Mouse (Mus musculus) heart, embryonic 13.5 days (tissue): Measurements from ENCODE around the gene Pcgf2. TPM values are rescaled to one million over a fixed set of nuclear protein-coding genes. Genes with fewer than 3 reads are reported as not detected.

Source experiments
- ATAC-seq: fragments of 200-750 bp; cut with Nextera tagmentation; 2 replicates; pipeline ENCODE4 v1.8.0; 2017; ENCODE audit warnings: moderate TSS enrichment; ENCODE audit not compliant: insufficient number of reproducible peaks, low FRiP score, low TSS enrichment; ENCODE audit errors: extremely low read depth
- H3K27ac ChIP-seq: fragments of 300-500 bp; sonication (generic); replicated peaks from 2 replicates; pipeline ENCODE4 v1.5.1; 2015; ENCODE audit warnings: moderate library complexity, mild to moderate bottlenecking, inconsistent platforms
- H3K27me3 ChIP-seq: fragments of 300-500 bp; sonication (generic); replicated peaks from 2 replicates; pipeline ENCODE4 v1.6.1; 2015; ENCODE audit warnings: mild to moderate bottlenecking, inconsistent platforms
- H3K36me3 ChIP-seq: fragments of 300-500 bp; sonication (generic); 2 replicates; pipeline ENCODE4 v1.6.1; 2015; ENCODE audit warnings: mild to moderate bottlenecking, inconsistent platforms
- H3K4me1 ChIP-seq: fragments of 300-500 bp; sonication (generic); 2 replicates; pipeline ENCODE4 v1.6.1; 2015; ENCODE audit warnings: inconsistent platforms
- H3K4me2 ChIP-seq: fragments of 300-500 bp; sonication (generic); 2 replicates; pipeline ENCODE4 v1.6.1; 2015; ENCODE audit warnings: inconsistent platforms, mild to moderate bottlenecking, moderate library complexity
- H3K4me3 ChIP-seq: fragments of 300-500 bp; sonication (generic); 2 replicates; pipeline ENCODE4 v1.5.1; 2015; ENCODE audit warnings: moderate library complexity, mild to moderate bottlenecking, inconsistent platforms
- H3K9ac ChIP-seq: fragments of 300-500 bp; sonication (generic); 2 replicates; pipeline ENCODE4 v1.6.1; 2015; ENCODE audit warnings: inconsistent platforms, mild to moderate bottlenecking, moderate library complexity
- H3K9me3 ChIP-seq: fragments of 300-500 bp; sonication (generic); 2 replicates; pipeline ENCODE4 v1.6.1; 2016; ENCODE audit warnings: inconsistent platforms
- WGBS: fragments of 180-500 bp; shearing (Covaris S2); methylation state at CpG from one replicate; pipeline ENCODE4 v1.1.7; 2015; ENCODE audit warnings: mixed read lengths; 5-methylcytosine and 5-hydroxymethylcytosine counted together
- polyA plus RNA-seq: library from polyadenylated mRNA; unstranded; fragments of >200 nt; fragmentation: Nextera tagmentation; extraction: Ambion mirVana; gene quantifications from 2 replicates; pipeline ENCODE4 v1.2.1, GENCODE M21; 2015

Gene Pcgf2
- 10.5 and 11.0 TPM in 2 replicates for polyA plus RNA-seq

DNA sequence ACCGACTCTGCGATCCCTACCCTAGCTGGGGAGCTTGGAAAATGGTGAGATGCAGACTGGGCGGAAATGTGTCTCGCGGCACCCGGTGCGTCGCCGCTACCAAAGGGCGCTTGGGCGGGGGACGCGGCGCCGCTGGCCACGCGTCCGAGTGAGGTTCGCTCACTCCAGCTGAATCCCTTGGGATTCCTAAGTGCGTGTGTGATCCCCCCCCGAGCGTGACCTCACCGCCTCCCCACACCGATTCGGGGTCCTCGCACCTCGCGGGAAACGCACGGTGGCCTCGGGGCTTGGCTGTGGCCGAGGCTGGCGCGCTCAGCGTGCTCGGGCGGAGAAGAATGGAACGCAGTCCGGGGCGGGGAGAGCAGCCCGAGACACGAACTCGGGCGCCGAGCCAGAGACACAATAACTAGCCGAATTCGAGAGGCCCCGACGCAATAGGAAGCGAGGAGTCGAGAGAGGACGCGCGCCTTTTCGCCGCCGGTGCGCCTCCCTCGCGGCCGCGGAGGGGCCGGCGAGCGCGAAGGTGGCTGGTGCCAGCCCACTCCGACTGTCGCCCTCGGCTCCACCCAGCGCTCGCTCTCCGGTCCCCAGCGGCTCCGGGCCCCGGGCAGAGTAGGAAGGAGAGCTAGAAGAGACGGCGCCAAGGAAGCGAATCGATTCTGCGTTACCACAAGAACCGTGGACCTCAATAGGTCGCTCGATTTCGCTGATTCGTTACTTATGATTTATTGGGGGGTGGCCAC, at the start of gene Pcgf2:
Gene Pcgf2, minus strand, starts transcription at position 495 of the 743 bp plus-strand sequence.
- peaks cover 61% of the 10 kb centered on the region for H3K4me1 ChIP-seq
- H3K9me3 ChIP-seq = no peaks in the 10 kb centered on the region
- peak within 1 kb of the TSS; percentile 98 for H3K9ac ChIP-seq
- no peak for ATAC-seq
- H3K27ac ChIP-seq = peak within 1 kb of the TSS; percentile 99
- H3K4me3 ChIP-seq = peak within 1 kb of the TSS; percentile 96
- H3K36me3 ChIP-seq = peaks cover 11% of the 10 kb centered on the region
- H3K27me3 ChIP-seq = no peaks in the 10 kb centered on the region
- peak within 1 kb of the TSS; percentile 97 for H3K4me2 ChIP-seq
- WGBS = under 1% methylated on average over 85 of the region's 85 CpGs

- Histone ChIP-seq H3K27me3 (no peaks in the 10 kb centered on the region), H3K27ac (no peak overlapping the region), H3K4me1 (peaks cover 6% of the 10 kb centered on the region), H3K36me3 (peaks cover 75% of the 10 kb centered on the region), H3K4me2 (no peak overlapping the region), H3K9ac (no peak overlapping the region), H3K4me3 (no peak overlapping the region), H3K9me3 (no peaks in the 10 kb centered on the region)
- WGBS = 82% methylated on average over 5 of the region's 5 CpGs
- no peak for ATAC-seq
These were observed 48.2 kb upstream of the Pcgf2 start for GRCm38 (mm10) chr11:97748496-97748895.

GRCm38 (mm10) chr11:97747773-97748172, 47.5 kb upstream of the Pcgf2 start:
- peaks cover 68% of the 10 kb centered on the region for H3K36me3 ChIP-seq

DNA sequence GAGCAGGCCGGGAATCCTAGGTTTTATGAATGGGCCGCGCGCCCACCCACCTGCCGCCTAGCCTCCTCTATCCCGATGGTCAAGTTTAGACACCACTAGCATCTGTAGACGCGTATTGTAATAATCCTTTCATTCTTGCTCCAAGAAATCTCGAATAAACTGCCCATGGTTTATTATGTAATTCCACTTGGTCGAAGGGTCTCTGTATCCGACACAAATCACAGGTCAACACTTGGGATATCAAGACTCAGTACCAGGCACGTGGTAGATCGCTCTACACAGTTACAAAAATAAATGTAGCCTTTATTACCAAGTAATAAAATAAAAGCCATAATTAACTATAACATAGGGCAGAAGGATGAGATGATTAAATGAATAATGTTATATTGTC, 45.0 kb upstream of the Pcgf2 start:
- WGBS = 9% methylated on average over 13 of the region's 13 CpGs

More at GRCm38 (mm10) chr11:97747773-97748172, 47.5 kb upstream of the Pcgf2 start:
- Histone ChIP-seq H3K9me3 (no peaks in the 10 kb centered on the region), H3K4me2 (no peak overlapping the region), H3K4me1 (peaks cover 14% of the 10 kb centered on the region), H3K27ac (no peak overlapping the region), H3K9ac (no peak overlapping the region), H3K27me3 (no peaks in the 10 kb centered on the region), H3K4me3 (no peak overlapping the region)
- 93% methylated on average over 8 of the region's 8 CpGs for WGBS
- ATAC-seq = no peak

GRCm38 (mm10) chr11:97744718-97745330, 44.5 kb upstream of the Pcgf2 start:
- peaks cover 31% of the 10 kb centered on the region for H3K4me1 ChIP-seq
- peak overlapping the region; percentile 92 for H3K4me2 ChIP-seq
- under 1% methylated on average over 29 of the region's 57 CpGs for WGBS
- H3K9ac ChIP-seq = peak overlapping the region; percentile 94
- peak; percentile 89 for ATAC-seq
- peak overlapping the region; percentile 95 for H3K27ac ChIP-seq
- peak overlapping the region; percentile 88 for H3K4me3 ChIP-seq
- H3K9me3 ChIP-seq = no peaks in the 10 kb centered on the region
- peaks cover 45% of the 10 kb centered on the region for H3K36me3 ChIP-seq
- no peaks in the 10 kb centered on the region for H3K27me3 ChIP-seq

More for the DNA sequence above, 45.0 kb upstream of the Pcgf2 start:
- peak overlapping the region; percentile 94; the same call in 1 of the 2 replicates for H3K9ac ChIP-seq
- peak overlapping the region; percentile 66 for H3K4me2 ChIP-seq
- H3K9me3 ChIP-seq = no peaks in the 10 kb centered on the region
- peaks cover 50% of the 10 kb centered on the region for H3K36me3 ChIP-seq
- peak overlapping the region; percentile 88 for H3K4me3 ChIP-seq
- H3K27ac ChIP-seq = no peak overlapping the region
- H3K4me1 ChIP-seq = peaks cover 26% of the 10 kb centered on the region
- ATAC-seq = no peak
- no peaks in the 10 kb centered on the region for H3K27me3 ChIP-seq

- ATAC-seq = peak; percentile 62
- 0 out of 2 replicates have a peak, but pooled peaks cover under 1% of the 10 kb centered on the region for H3K9me3 ChIP-seq
- H3K27ac ChIP-seq = peak within 1 kb of the TSS; percentile 95
These were observed 43.9 kb upstream of the Pcgf2 start, which contains the start of gene Pip4k2b for GRCm38 (mm10) chr11:97744063-97744717. Gene Pip4k2b (minus strand): TSS chr11:97744704.

GRCm38 (mm10) chr11:97743423-97743822, 43.1 kb upstream of the Pcgf2 start:
- H3K36me3 ChIP-seq = peaks cover 36% of the 10 kb centered on the region
- WGBS = 33% methylated on average over 9 of the region's 9 CpGs
- no peak for ATAC-seq
- H3K4me3 ChIP-seq = peak overlapping the region; percentile 88
- H3K27me3 ChIP-seq = no peaks in the 10 kb centered on the region
- H3K9ac ChIP-seq = peak overlapping the region; percentile 94
- H3K4me1 ChIP-seq = peaks cover 31% of the 10 kb centered on the region
- peak overlapping the region; percentile 92 for H3K4me2 ChIP-seq
- H3K27ac ChIP-seq = peak overlapping the region; percentile 95; the same call in 1 of the 2 replicates
- 0 out of 2 replicates have a peak, but pooled peaks cover 2% of the 10 kb centered on the region for H3K9me3 ChIP-seq

More at GRCm38 (mm10) chr11:97744063-97744717, 43.9 kb upstream of the Pcgf2 start, which contains the start of gene Pip4k2b:
- Histone ChIP-seq H3K4me3 (peak within 1 kb of the TSS; percentile 88), H3K9ac (peak within 1 kb of the TSS; percentile 94), H3K4me1 (peaks cover 31% of the 10 kb centered on the region), H3K4me2 (peak within 1 kb of the TSS; percentile 92), H3K27me3 (no peaks in the 10 kb centered on the region), H3K36me3 (peaks cover 42% of the 10 kb centered on the region)
- WGBS = under 1% methylated on average over 54 of the region's 63 CpGs

GRCm38 (mm10) chr11:97742591-97742990, 42.3 kb upstream of the Pcgf2 start:
- H3K27ac ChIP-seq = no peak overlapping the region
- H3K27me3 ChIP-seq = no peaks in the 10 kb centered on the region
- H3K4me2 ChIP-seq = peak overlapping the region; percentile 92
- peak overlapping the region; percentile 88; the same call in 1 of the 2 replicates for H3K4me3 ChIP-seq
- 80% methylated on average over 9 of the region's 9 CpGs for WGBS
- ATAC-seq = no peak
- peaks cover 28% of the 10 kb centered on the region for H3K36me3 ChIP-seq
- peaks cover 31% of the 10 kb centered on the region for H3K4me1 ChIP-seq
- H3K9ac ChIP-seq = peak overlapping the region; percentile 94
- H3K9me3 ChIP-seq = 0 out of 2 replicates have a peak, but pooled peaks cover 2% of the 10 kb centered on the region

- no peak overlapping the region for H3K4me3 ChIP-seq
- H3K27ac ChIP-seq = no peak overlapping the region
- peaks cover 23% of the 10 kb centered on the region for H3K36me3 ChIP-seq
- 87% methylated on average over 5 of the region's 5 CpGs for WGBS
- no peaks in the 10 kb centered on the region for H3K27me3 ChIP-seq
- H3K9me3 ChIP-seq = 0 out of 2 replicates have a peak, but pooled peaks cover 2% of the 10 kb centered on the region
- ATAC-seq = no peak
- peak overlapping the region; percentile 92 for H3K4me2 ChIP-seq
- peak overlapping the region; percentile 94; the same call in 1 of the 2 replicates for H3K9ac ChIP-seq
- H3K4me1 ChIP-seq = peaks cover 31% of the 10 kb centered on the region
These were observed 41.9 kb upstream of the Pcgf2 start for GRCm38 (mm10) chr11:97742157-97742556.

DNA sequence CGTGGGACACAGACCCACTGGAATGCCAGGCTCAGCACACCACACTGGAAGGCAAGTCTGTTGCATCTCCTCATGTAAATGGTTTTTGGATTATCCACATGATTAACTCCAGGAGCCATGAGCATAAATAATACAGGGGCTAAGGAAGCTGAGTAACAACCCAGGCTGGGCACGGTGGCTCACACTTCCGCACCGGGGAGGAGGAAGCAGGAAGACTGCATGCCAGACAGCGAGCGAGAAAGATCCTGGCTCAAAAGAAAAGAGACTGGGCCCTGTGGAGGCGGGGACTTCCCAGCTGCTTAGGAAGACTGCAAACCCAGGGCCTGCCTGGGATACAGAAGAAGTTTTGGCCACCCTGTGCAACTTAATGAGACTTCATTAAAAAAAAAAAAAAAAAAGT, 39.9 kb upstream of the Pcgf2 start:
- peak overlapping the region; percentile 48 for H3K27ac ChIP-seq
- H3K9ac ChIP-seq = peak overlapping the region; percentile 50
- H3K4me1 ChIP-seq = peaks cover 29% of the 10 kb centered on the region
- no peaks in the 10 kb centered on the region for H3K27me3 ChIP-seq
- H3K9me3 ChIP-seq = 0 out of 2 replicates have a peak, but pooled peaks cover 2% of the 10 kb centered on the region
- H3K4me3 ChIP-seq = no peak overlapping the region
- no peak for ATAC-seq
- H3K4me2 ChIP-seq = no peak overlapping the region; the same call in 1 of the 2 replicates
- peaks cover 10% of the 10 kb centered on the region for H3K36me3 ChIP-seq
- 46% methylated on average over 7 of the region's 7 CpGs for WGBS

DNA sequence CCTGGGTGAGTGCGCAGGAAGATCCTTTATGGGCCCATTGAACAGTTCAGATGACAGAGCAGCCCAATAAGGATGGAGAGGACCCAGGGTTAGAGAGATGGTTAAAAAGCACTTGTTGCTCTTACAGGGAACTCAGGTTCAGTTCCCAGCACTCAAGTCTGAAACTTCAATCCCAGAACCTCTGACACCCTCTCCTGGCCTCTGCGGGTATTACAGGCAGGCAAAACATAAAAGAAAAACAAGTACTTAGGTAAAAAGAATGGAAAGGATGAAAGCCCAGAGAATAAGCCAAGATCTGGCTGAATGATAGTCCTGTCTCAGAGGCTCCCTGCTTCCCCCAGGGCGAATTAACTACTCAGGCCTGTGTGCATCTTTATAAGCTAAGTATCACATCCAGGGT, 38.9 kb upstream of the Pcgf2 start:
- no peaks in the 10 kb centered on the region for H3K27me3 ChIP-seq
- peaks cover 31% of the 10 kb centered on the region for H3K4me1 ChIP-seq
- H3K4me2 ChIP-seq = no peak overlapping the region
- H3K9ac ChIP-seq = no peak overlapping the region
- no peak overlapping the region for H3K4me3 ChIP-seq
- H3K27ac ChIP-seq = no peak overlapping the region
- no peak for ATAC-seq
- H3K36me3 ChIP-seq = peaks cover 10% of the 10 kb centered on the region
- 0 out of 2 replicates have a peak, but pooled peaks cover 2% of the 10 kb centered on the region for H3K9me3 ChIP-seq
- 84% methylated on average over 3 of the region's 3 CpGs for WGBS
